Mouse (Mus musculus) spleen, postnatal 10 days (tissue): ENCODE measurements at regions not wholly inside any gene's neighbourhood (a gene's known extent, or its start where the extent isn't known, plus 50 kb on each side); places are given as distances from the start of the nearest gene placed in this dataset.

Source experiments
- DNase-seq, 2 experiments: peaks; one replicate each; pipeline ENCODE4 v3.0.0; 2021 to 2022; ENCODE audit warnings: low spot score in 2 of 2

DNA sequence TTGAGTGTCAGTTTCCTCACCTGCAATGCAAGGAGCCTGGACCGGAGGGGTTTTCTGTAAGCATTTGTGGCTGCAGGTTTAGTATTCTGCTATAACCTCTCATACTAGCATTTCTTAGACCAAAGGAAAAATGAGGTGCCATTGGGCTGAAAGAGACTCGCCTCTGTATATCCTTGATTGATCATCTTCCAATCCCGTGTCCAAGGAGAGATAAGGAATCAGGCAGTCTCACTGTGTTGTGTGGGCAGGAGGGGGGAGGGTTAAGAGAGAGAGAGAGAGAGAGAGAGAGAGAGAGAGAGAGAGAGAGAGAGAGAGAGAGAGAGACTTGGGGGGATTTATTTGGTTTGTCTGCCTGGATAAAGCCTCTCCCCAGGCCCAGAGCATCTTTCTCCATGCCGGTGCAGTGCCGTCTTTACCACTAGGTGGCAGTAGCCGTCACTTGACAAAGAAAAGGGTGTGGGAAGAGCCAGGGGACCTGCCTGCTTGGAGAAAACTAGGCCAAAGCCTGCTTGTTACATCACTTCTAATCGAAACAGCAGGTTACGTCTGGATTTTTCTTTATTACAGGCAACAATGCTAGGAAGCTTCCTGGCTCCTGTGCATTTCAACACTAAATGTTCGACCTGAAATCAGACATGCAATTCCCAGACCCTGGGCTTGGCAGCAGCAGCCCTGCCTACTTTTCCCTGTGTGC lies 56.1 kb upstream of the Ces5a start:
- DNase-seq = peak; percentile 17 to 63

DNA sequence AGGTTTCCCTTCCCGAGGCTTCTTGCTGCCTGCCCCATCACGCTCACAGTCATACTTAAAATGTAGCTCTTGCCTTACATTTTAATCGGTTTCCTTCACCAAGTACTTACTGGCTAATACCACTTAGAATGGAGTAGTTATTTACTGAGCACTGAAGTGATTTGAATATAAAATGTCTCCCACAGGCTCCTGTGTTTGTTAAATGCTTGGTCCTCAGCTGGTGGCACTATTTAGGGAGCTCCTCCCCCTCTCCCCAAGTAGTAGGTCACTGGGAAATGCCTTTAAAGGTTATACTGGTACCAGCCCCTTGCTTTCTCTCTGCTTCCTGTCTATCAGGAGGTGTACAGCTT lies 56.6 kb upstream of the Ces5a start:
- no peak for DNase-seq

DNA sequence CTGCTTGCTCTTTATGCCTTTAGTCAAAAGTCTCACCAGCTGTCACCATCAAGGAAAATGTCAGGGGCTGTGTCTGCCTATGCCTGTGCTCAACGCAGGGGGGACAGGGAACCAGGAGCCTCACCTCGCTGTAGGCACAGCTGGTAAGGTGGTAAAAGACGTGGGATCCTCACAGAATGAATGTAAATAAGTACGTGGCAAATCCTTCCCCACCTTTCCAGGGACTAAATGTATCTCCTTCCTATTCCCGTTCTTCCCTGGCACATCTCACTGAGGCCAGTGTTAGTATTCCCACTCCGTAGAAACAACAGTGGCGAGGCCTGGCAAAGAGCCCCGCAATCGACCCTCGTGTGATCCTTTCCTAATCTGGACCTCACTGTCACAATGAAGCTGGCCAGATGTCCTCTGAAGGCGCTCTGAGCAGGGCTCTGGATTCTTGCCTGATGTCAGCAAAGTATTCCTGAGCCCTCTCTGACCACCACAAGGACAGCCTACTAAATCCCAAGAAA lies 63.0 kb upstream of the Ces5a start:
- no peak for DNase-seq

DNA sequence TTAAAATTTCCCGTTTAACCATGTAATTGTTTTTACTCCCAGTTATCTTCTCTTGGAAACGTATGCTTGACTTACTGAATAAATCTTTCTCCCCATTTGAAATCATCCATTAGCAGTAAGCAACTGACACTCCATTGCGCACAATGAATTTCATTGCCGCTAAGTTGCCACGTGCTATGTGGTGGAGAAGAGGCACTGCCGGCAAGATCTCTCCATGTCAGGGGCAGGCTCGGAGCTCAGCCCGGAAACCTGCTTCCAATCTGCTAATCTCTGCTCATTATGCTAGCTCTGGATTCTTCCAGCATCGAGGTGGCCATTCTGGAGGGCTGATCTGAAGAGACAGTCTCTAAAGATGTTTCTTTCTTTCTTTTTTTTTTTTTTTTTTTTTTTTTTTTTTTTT lies 63.7 kb upstream of the Ces5a start:
- DNase-seq = no peak

DNA sequence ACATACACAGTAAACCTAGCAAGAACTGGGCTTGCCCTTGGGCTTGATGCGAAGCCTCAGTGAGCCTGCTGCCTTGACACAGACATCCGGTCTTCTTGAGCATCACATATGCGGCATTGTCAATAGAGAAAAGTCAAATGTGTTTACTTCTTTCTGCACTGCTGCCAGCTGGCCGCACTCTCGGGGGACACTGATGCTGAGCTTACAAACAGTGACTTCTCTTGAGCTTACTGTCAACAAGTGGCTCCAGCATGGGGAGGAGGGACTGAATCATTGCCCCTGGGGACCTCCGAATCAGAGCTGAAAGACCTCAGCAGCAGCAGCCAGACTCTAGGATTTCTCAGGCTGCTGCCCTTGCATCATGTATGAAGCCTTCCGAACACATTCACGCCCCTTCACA lies 64.1 kb upstream of the Ces5a start:
- no peak for DNase-seq

DNA sequence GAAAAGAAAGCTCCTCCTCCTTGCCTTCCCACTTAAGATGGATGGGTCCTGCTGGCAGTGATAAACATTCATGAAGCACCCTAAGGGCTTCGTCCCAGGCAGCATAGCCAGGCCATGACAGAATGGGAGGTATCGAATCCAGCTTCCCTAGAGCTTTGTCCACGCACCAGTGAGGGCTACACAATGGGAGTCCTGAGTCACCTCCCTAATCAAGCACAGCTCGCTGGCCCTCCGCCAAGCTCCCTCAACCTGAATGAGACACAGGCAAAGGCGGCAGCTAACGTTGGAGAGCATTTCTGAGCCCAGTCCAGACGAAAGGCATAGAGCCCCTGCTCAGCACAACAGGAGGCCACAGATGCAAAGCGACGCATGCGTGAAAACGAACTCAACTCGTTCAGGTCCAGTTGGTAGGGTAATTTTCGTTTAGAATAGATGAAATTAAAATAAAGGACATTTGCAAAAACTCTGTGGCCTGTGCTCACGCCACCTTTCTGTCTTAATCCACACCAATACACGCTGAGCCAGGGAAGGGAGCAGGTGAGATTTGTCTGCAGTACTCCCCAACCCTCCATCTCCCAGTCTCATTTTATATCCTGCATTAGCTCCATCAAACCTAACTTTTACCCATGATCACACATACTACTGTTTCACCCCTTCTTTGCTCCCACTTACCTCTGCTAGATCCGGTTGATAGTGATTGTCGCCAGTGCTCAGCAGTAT lies 91.3 kb upstream of the Ces5a start:
- DNase-seq = peak in 1 of 2 experiments; percentile 13

DNA sequence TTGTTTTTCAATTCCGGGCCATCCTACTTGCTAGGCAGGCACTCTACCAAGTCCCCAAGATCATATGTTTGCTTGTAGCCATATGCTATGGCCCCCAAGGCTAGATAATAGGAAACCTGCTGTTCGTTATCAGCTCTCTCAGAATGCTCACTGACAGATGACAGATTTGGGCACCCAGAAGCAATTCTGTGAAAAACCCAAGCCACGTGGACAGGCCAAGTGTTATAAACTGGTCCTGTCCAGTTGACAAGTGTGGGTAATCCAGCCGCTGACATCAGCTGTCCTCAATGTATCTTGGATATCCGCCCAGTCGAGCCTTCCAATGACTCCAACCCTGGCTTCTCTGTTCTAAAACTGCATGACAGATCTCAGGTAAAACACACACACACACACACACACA lies 92.0 kb upstream of the Ces5a start:
- DNase-seq = no peak

DNA sequence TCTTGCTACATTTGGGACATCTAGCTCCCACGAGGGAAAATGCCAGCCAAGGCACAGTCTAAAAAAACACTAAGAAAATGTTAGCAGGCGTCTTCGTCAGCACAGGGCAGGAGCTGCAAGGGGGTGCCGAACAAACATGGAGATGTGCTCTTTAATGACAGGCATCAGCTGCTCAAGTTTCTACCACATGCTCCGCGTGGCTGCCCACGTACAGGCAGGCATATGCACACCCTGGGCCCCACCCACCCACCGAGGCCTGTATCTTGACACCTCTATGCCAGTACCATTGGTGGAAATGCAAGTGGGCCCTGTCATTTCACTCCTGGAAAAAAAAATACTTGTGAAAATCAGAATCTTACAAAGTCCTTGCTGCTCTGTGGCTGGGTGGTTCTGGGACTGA lies 97.3 kb upstream of the Ces5a start:
- DNase-seq = no peak

DNA sequence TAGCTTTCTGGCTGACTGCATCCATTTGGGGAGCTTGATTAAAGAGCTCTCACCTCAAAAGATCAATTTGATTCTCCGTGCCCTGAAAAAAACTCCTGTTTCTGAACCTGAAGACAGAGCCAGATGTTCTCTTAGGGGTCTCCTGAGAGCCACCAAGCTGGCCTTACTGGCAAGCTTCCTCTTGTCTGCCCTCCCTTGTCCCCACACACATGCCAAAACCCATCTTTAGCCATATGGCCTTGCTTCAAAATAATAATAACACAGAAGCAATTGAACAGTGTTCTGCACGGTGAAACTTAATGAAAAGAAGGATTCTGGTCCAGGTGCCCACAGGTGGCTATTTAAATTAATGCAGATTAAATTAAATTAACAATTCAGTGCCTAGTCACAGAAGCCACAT lies 107.1 kb upstream of the Ces5a start:
- no peak for DNase-seq

DNA sequence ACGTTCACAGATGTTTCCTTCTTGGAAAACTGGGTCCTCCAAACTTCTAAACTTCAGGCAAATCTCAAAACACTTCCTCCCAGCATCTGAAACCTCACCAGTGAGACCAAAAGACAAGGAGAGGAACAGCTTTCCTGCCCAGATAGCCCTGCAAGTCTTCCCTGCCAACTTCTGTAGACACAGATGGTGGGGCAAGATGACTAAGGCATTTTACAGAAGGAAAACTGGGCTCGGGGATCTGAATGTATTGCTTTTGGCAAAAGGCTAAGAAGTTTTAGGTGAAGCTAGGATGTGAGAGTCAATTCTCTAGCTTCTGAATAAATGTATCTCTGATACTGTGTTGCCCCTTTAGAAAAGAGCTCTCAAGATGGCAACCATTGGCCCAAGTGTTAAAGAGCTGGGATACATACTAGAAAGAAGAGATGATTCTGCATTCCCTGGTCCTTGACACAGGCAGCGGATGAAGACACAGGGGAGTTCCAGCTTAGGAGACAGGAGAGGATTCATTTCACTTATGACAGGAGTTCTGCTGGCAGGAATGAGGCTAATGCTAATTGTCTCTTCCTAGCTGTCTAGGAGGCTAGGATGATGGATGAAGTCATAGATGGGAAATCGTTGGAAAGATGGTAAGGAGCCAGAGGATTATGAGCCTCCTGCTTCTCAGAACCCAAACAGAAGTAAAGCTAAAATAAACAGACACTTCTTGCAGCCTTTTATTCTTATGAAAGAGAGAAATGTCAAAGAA lies 108.0 kb upstream of the Ces5a start:
- no peak for DNase-seq

DNA sequence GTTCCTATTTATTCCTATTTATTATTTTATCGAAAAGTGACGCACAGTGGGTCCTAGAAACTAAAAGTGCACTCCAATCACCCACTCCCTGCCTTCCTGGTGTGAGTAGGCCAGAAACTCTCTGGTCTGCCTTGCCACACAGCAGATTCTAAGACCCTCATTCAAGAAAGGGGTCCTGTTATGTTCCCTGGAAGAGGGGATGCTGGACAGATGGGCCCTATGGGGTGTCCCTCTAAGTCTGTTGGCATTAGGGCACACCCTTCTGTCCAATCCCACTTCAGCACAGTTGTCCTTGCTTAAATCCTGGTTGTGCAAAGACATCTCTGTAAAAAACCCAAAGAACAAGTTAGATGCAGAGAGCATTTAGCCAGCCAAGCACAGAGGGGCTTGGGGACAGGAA lies 117.8 kb upstream of the Ces5a start:
- no peak for DNase-seq

DNA sequence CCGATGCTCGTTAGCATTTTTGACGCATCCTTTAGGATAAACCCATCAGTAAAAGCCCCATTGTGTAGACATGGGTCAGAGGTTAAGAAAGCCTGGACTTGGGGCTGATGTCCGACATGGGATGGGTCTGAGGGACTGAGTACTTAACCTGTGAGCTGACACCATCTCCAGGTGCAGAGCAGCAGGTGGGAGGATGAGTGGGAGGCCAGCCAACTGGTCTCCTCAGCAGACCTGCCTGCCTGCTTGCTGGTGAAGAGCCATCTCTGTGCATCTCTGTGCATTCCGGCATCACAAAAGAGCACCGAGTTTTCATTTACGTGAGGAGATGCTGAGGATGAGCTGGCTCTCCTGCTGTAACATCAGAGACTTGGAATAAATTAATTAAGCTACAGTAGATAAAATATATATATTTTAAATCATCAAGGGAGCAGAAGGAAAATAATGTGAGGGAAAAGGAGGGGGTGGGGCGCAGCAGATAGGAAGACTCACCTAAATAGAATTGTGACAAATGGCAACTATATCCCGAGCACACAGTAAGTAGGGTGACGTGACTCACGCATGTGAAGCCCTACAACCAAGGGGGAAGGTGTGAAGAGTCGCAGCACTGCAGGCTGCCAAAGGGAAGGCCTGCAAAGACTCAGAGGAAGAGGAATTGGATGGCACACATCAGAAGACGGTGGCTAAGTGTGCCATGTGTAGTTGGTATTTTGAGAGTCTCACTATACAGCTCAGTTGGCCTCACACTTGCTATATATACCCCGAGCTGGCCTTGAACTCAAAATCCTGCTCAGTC lies 118.5 kb upstream of the Ces5a start:
- no peak for DNase-seq

DNA sequence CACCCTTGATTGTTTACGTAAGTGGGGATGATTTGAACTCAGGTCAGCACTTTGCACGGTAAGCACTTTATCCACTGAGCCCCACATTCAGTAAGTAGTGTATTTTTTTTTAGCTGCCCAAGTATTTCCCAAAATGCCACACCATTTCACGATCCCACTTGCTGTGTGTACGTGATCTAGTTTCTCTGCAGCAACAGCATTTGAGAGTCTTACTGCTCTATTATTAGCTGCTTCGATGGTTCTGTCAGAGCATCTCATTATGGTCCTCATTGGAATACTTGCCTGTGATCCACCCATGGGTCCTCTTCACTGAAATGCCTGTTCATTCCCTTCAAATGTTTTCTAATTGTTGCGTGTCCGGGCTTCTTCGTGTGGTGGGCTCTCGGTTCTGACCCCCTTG lies 120.1 kb upstream of the Ces5a start:
- DNase-seq = no peak

DNA sequence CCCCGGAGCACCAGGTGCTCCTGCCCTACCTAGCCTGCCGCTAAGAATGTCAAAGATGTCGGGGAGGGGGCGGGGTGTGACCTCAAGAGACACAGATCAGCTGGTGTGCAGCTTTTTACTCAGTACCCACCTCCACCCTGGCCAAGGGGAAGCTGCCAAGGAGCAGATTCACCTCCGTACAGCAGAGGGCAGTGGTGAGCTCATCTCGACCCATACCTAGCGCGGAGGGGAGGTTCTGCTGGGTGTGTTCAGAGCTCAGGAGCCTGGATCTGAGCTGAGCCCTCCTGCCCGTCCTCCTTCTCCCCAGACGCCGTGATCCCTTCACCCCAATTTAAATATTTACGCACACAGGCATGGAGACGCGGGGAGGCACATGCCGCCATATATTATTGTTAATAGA lies 126.1 kb upstream of the Ces5a start:
- peak; percentile 10 to 57 for DNase-seq

DNA sequence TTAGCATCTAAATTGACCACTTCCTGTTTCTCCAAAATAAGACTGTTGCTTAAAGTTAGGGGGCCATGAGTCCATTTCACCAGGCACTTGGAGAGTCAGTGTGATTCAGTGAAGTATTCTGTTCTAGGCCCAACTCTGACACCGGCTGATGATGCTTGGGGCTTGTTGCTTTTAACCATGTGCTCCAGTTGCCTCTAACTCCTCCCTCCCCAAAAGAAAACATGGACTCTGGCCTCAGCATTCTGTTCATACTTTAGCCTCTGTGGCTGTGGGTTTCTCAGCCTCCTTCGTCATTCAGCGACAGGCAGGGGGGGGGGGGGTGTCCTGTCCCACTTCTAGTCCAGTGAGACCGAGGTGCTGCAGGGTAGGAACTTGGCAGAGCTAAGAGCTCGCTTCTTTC lies 126.6 kb upstream of the Ces5a start:
- DNase-seq = no peak

DNA sequence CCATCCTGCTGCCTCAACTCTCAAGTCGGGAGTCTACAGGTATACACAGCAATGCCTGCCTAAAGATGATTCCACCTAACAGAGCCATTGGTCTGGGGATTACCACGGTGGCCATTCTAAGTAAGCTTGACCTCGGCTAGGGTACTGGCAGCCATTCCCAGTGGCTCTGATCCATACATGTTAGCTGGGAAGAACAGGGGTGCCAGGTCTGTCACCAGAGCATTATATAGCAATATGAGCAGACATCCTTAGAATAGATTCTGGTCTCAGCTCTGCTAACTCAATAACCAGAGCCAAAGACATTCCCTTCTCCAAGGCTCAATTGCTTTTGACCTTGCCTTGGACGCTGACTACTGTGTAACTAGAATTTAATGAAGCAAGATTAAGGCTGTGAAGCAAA lies 128.2 kb upstream of the Ces5a start:
- DNase-seq = no peak

DNA sequence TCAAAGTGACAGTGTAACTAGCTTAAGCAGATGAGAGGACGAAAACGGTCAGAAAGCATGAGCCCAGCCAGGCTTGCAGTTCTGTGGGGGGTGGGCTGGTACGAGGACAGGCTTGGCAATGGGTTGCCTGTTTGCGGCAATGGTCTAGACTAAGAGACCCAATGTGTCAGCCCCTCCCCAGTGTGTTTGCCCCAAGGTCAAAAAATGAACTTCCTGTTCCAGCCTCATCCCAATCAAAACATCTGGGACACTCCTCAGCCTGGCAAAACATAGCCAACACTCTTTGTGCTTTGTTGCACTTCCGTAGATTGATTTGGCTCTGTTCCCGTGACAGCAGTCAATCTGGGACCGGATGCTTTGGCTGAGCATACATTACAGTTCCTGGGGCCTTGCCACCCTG lies 132.7 kb upstream of the Ces5a start:
- DNase-seq = no peak

DNA sequence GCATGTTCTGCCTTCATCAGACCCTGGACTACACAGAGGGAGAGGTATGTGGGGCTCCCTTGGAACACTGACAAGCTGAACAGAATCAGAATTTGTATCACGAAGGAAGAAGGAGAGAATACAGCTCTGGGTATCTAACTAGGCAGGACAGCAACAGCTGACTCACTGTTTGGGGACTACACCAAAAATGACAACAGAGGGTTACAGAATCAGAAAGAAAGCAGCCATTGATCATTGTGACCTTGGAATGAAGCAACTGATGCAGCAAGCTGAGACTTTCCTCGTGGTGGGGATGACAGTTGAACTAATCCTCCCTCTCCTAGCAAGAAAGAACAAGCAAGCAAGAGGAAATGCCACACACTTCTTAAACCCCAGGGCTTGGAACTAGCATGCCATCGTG lies 135.0 kb upstream of the Gnao1 start:
- no peak for DNase-seq

DNA sequence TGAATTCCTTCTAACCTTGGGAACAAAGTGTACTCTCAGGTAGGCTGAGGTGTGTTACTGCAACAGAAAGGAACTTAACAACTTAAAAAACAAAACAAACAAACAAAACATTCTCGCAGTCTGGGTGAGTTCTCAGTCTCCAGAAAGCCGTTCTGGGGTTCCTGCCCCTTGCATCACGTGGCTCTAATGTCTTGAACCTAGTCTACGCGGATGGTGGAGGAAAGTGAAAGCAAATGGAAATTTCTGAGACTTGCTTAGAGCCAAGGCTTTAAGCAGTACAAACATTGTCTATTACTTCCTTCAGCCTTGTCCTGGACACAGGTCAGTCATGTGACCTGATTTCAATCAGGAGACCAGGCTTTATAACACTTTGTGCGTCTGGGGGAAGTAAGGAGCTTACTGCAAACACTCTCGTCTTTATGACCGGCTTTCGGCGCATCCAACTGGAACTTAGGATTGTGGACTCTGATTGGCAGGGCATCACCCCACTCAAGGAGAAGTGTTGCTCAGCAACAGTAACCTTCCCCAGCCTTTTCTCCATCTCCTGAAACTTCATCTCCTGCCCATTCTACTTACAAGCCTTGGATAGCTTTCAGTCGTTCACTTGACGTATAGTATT lies 125.9 kb upstream of the Gnao1 start:
- no peak for DNase-seq

DNA sequence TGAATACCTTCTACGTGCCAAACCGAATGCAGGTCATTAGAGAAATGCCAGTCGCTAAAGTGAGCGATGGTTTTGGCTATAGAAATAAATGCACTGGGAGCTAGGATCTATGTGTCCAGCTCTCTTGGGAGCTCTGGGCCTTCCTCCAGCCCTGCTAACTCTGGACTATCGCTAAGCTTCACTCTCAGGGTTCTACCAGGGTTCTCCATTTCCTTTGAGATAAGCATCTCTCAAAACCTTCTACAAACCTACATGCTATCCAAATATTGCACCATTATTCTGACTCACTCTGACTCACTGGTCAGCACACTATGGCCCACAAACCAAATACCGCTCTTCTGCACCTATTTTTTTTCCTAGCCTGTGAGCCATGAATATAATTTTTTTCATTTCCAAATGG lies 125.4 kb upstream of the Gnao1 start:
- no peak for DNase-seq

DNA sequence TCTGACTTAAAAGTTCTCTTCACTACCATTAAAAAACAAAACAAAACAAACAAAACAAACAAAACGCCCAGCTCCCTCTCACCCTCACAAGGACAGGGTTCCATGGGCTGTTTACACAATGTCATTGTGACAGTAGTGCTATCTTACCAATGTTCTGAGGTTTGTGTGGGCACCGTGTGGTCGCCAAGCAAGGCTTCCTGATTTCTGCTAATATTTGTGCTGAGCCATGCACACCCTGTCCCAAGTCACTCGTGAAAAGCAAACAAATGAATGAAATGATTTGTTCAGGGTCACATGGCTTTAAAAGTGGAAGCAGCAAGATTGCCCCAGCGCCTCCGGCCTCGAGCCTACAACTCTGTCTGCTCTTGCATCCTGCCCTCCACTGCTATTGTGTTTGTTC lies 120.9 kb upstream of the Gnao1 start:
- no peak for DNase-seq
